Mouse (Mus musculus): ENCODE data around the gene Nudt2.
"Not testable (repeated sequence)": the region's sequence is repeated elsewhere in the genome, so short reads cannot be mapped to it uniquely, and the experiment has no call there.

Gene Nudt2

GRCm38 (mm10) chr4:41464345-41465286, at the start of gene Nudt2, which contains the start of gene Kif24:
Gene Nudt2 (plus strand): TSS chr4:41465151.
Gene Kif24 (minus strand): TSS chr4:41464887.
- peak; percentile 95 for DNase-seq (ENCODE audit: low read depth, low spot score)

GRCm38 (mm10) chr4:41416966-41417365, 48.0 kb upstream of the Nudt2 start:
- DNase-seq (ENCODE audit: low read depth, low spot score): no peak

GRCm38 (mm10) chr4:41438931-41439330, 26.0 kb upstream of the Nudt2 start:
- no peak for DNase-seq (ENCODE audit: low read depth, low spot score)

- no peak for DNase-seq (ENCODE audit: low read depth, low spot score)
Measured at GRCm38 (mm10) chr4:41442790-41443302, 22.1 kb upstream of the Nudt2 start.

GRCm38 (mm10) chr4:41447595-41447994, 17.4 kb upstream of the Nudt2 start:
- DNase-seq (ENCODE audit: low read depth, low spot score): no peak

GRCm38 (mm10) chr4:41460690-41461089, 4.3 kb upstream of the Nudt2 start:
- no peak for DNase-seq (ENCODE audit: low read depth, low spot score)

- DNase-seq (ENCODE audit: low read depth, low spot score): not testable (repeated sequence)
Measured at GRCm38 (mm10) chr4:41463051-41463738, 1.8 kb upstream of the Nudt2 start.

- DNase-seq (ENCODE audit: low read depth, low spot score): no peak
Measured at GRCm38 (mm10) chr4:41465287-41465665, 325 bp downstream of the Nudt2 start.

GRCm38 (mm10) chr4:41468396-41469080, 3.6 kb downstream of the Nudt2 start:
- DNase-seq (ENCODE audit: low read depth, low spot score): peak; percentile 51

- DNase-seq (ENCODE audit: low read depth, low spot score): no peak
Measured at GRCm38 (mm10) chr4:41469199-41469598, 4.2 kb downstream of the Nudt2 start.

GRCm38 (mm10) chr4:41470051-41470683, 5.2 kb downstream of the Nudt2 start:
- no peak for DNase-seq (ENCODE audit: low read depth, low spot score)

GRCm38 (mm10) chr4:41470684-41471383, 5.9 kb downstream of the Nudt2 start:
- no peak for DNase-seq (ENCODE audit: low read depth, low spot score)

- DNase-seq (ENCODE audit: low read depth, low spot score): no peak
Measured at GRCm38 (mm10) chr4:41471384-41471689, 6.4 kb downstream of the Nudt2 start.

GRCm38 (mm10) chr4:41477648-41478160, 12.8 kb downstream of the Nudt2 start:
- DNase-seq (ENCODE audit: low read depth, low spot score): no peak

- DNase-seq (ENCODE audit: low read depth, low spot score): no peak
Measured at GRCm38 (mm10) chr4:41478751-41479455, 14.0 kb downstream of the Nudt2 start.

- DNase-seq (ENCODE audit: low read depth, low spot score): no peak
Measured at GRCm38 (mm10) chr4:41479456-41479804, 14.5 kb downstream of the Nudt2 start.

- DNase-seq (ENCODE audit: low read depth, low spot score): no peak
Measured at GRCm38 (mm10) chr4:41480254-41480653, 15.3 kb downstream of the Nudt2 start.

GRCm38 (mm10) chr4:41481601-41482017, 16.7 kb downstream of the Nudt2 start:
- DNase-seq (ENCODE audit: low read depth, low spot score): no peak

GRCm38 (mm10) chr4:41492951-41493350, 28.0 kb downstream of the Nudt2 start:
- no peak for DNase-seq (ENCODE audit: low read depth, low spot score)

- DNase-seq (ENCODE audit: low read depth, low spot score): no peak
Measured at GRCm38 (mm10) chr4:41493464-41494116, 28.6 kb downstream of the Nudt2 start.
